Mouse (Mus musculus) c-Kit-positive CD71-negative TER-119-negative erythroid progenitor cells, embryonic 14.5 days (primary cell): ENCODE results near the gene Nav1.

Experiments used
- DNase-seq: peaks from one replicate; pipeline ENCODE4 v3.0.0-alpha.2; 2013; ENCODE audit warnings: low read depth

Nav1 gene

GRCm38 (mm10) chr1:135583081-135583677 is 23.9 kb downstream of the Nav1 start:
- DNase-seq: no peak

GRCm38 (mm10) chr1:135581001-135581400 is 26.1 kb downstream of the Nav1 start:
- no peak for DNase-seq

GRCm38 (mm10) chr1:135579111-135579510 is 28.0 kb downstream of the Nav1 start:
- no peak for DNase-seq

- no peak for DNase-seq
These were observed 29.3 kb downstream of the Nav1 start for GRCm38 (mm10) chr1:135577793-135578192.

- DNase-seq: no peak
These were observed 31.7 kb downstream of the Nav1 start for GRCm38 (mm10) chr1:135575393-135575792.

- DNase-seq: no peak
These were observed 32.5 kb downstream of the Nav1 start for GRCm38 (mm10) chr1:135574451-135575208.

- no peak for DNase-seq
These were observed 34.8 kb downstream of the Nav1 start for GRCm38 (mm10) chr1:135572139-135572892.

- DNase-seq: no peak
These were observed 39.0 kb downstream of the Nav1 start for GRCm38 (mm10) chr1:135568087-135568486.

- no peak for DNase-seq
These were observed 40.5 kb downstream of the Nav1 start for GRCm38 (mm10) chr1:135566611-135567010.

- DNase-seq: no peak
These were observed 41.3 kb downstream of the Nav1 start for GRCm38 (mm10) chr1:135565775-135566174.

- no peak for DNase-seq
These were observed 42.2 kb downstream of the Nav1 start for GRCm38 (mm10) chr1:135564660-135565519.

- no peak for DNase-seq
These were observed 43.2 kb downstream of the Nav1 start for GRCm38 (mm10) chr1:135563781-135564414.

- DNase-seq: no peak
These were observed 44.0 kb downstream of the Nav1 start for GRCm38 (mm10) chr1:135562982-135563650.

- no peak for DNase-seq
These were observed 45.0 kb downstream of the Nav1 start for GRCm38 (mm10) chr1:135562115-135562514.

GRCm38 (mm10) chr1:135561282-135561681 is 45.8 kb downstream of the Nav1 start:
- DNase-seq: no peak

GRCm38 (mm10) chr1:135557976-135558375 is 49.1 kb downstream of the Nav1 start:
- no peak for DNase-seq

- DNase-seq: no peak
These were observed 51.2 kb downstream of the Nav1 start for GRCm38 (mm10) chr1:135555885-135556284.

- DNase-seq: no peak
These were observed 52.3 kb downstream of the Nav1 start for GRCm38 (mm10) chr1:135554632-135555260.

- DNase-seq: no peak
These were observed 53.5 kb downstream of the Nav1 start for GRCm38 (mm10) chr1:135553615-135554014.

- no peak for DNase-seq
These were observed 53.9 kb downstream of the Nav1 start for GRCm38 (mm10) chr1:135553154-135553553.
